Mouse (Mus musculus): ENCODE results near the gene Resf1.

DNA sequence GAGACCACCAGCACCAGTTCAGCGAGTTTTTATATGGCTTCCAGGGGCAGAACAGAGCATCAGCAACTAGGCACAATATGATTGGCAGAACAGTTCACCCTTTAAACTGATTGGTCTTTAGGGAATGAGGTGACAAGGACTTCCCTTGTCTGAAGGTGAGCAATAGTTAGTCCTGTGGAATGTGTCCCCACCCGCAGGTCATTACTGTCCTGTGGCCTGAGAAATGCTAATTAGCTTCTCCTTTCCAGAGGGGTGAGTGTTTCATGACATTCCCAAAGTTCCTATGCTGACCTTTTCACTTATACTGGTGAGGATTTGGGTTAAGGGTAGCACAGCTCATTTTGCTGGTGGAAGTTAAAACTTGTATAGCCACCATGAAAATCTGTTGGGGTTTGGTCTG lies 74.3 kb downstream of the Resf1 start:
- no peak for TF ChIP-seq CTCF (IDR thresholded peaks at IDR 0.05; ENCODE audit: low read depth)
- no peak for TF ChIP-seq EP300 (optimal IDR thresholded peaks at IDR 0.05)
